Mouse (Mus musculus): Measurements from ENCODE around the gene Arid4b. TPM values are rescaled to one million over a fixed set of nuclear protein-coding genes. Genes with fewer than 3 reads are reported as not detected.

The Arid4b gene
- total RNA-seq, 1 experiment from 2014 or later = 65.1 TPM

DNA sequence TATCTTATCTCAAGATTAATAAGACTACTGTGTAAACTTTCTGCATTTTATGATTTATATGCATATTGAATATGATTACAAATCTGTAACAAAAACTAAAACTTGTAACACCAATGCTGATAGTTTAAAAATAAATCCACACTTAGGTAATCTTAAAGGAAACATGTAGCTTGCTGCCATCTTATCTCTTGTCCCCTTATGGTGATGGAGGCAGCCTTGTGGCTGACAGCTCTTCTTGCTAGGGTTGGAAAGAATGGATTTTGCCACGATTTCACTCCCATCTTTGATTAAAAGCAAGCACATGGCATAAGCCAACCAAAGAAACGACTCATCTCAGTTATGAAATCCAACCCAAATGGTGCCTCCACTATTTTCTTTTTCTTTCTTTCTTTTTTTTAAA lies 18.5 kb upstream of the Arid4b start:
- ATAC-seq (replicated peaks in 1 of 2; ENCODE audit: insufficient read depth in 1 of 2, low FRiP score in 2 of 2, low TSS enrichment in 1 of 2, low read depth in 1 of 2, poor library complexity in 2 of 2, severe bottlenecking in 2 of 2) = no peak

GRCm38 (mm10) chr13:14049878-14050277 lies 13.2 kb upstream of the Arid4b start:
- no peak for ATAC-seq (replicated peaks in 1 of 2; ENCODE audit: insufficient read depth in 1 of 2, low FRiP score in 2 of 2, low TSS enrichment in 1 of 2, low read depth in 1 of 2, poor library complexity in 2 of 2, severe bottlenecking in 2 of 2)

- no peak for ATAC-seq (replicated peaks in 1 of 2; ENCODE audit: insufficient read depth in 1 of 2, low FRiP score in 2 of 2, low TSS enrichment in 1 of 2, low read depth in 1 of 2, poor library complexity in 2 of 2, severe bottlenecking in 2 of 2)
These were observed 6.2 kb upstream of the Arid4b start for GRCm38 (mm10) chr13:14056801-14057200.

DNA sequence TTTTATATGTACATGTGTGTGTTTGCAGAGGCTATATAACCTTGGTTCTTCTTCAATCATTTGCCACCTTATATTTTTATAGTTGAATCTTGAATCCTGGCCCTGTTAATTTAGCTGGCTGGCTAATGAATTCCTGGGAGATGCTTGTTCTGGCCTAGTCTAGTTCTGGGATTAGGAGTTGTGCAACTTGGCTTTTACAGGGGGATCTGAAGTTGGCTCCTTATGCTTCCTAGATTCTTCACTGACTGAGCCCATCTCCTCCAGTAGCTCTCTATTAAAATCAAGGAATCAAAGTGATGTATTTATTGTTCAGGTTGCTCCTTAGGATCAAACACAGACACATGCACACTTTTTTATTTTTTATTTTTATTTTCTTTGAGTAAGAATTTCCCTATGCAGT lies 3.5 kb upstream of the Arid4b start:
- no peak for ATAC-seq (replicated peaks in 1 of 2; ENCODE audit: insufficient read depth in 1 of 2, low FRiP score in 2 of 2, low TSS enrichment in 1 of 2, low read depth in 1 of 2, poor library complexity in 2 of 2, severe bottlenecking in 2 of 2)

- ATAC-seq (replicated peaks in 1 of 2; ENCODE audit: insufficient read depth in 1 of 2, low FRiP score in 2 of 2, low TSS enrichment in 1 of 2, low read depth in 1 of 2, poor library complexity in 2 of 2, severe bottlenecking in 2 of 2) = no peak
These were observed 621 bp upstream of the Arid4b start for GRCm38 (mm10) chr13:14062209-14063012.

DNA sequence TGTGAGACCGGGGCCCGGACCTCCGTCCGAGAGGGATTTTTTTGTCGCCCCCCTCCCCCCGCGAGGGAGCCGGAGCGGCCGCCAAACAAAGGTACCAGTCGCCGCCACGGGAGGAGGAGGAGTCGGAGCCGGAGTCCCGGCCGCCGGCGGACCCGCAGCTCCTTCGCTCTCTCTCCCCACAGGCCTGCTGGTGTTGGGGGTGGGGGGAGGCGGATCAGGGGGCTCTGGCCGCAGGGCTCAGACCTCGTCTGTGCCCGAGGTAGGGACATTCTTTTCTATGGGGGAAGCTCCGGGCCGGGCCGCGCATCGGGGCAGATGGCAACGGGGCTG lies 875 bp downstream of the Arid4b start:
- peak in 1 of 2 experiments; percentile 29; a peak in 1 of 4 replicates for ATAC-seq (replicated peaks in 1 of 2; ENCODE audit: insufficient read depth in 1 of 2, low FRiP score in 2 of 2, low TSS enrichment in 1 of 2, low read depth in 1 of 2, poor library complexity in 2 of 2, severe bottlenecking in 2 of 2)

DNA sequence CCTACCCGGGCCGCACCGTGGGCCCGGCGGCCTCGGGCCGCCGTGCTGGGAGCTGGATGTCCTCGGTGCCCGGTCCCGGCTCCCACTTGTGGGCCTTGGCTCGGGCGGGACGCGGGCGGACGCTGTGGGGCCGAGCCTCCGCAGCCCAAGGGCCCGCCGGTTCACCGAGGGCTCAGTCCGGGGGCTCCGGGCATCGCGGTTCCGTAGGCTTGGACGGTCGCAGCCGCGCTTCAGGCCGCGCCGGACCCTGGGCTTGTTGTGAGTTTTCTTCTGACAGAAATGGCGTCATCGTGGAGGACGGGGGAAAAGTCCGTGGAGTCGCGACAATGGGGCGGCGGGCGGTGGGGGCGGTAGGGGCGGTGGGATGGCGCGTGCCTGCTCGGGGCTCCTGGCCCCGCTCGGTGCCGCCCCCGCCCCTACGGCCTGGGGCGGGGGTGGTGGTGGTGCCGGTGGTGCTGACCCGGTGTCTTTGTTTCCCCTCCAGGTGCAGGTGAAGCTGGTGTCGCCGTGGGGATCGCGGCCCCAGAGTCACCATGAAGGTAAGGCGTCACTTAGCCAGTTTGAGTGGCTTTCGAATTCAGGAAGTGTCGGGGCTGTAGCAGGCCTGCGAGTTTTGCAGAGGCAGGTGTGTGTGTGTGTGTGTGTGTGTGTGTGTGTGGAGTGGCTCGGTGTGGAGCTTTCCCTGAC lies 1.5 kb downstream of the Arid4b start:
- ATAC-seq (replicated peaks in 1 of 2; ENCODE audit: insufficient read depth in 1 of 2, low FRiP score in 2 of 2, low TSS enrichment in 1 of 2, low read depth in 1 of 2, poor library complexity in 2 of 2, severe bottlenecking in 2 of 2) = peak in 1 of 2 experiments; percentile 18; a peak in 1 of 4 replicates

- no peak for ATAC-seq (replicated peaks in 1 of 2; ENCODE audit: insufficient read depth in 1 of 2, low FRiP score in 2 of 2, low TSS enrichment in 1 of 2, low read depth in 1 of 2, poor library complexity in 2 of 2, severe bottlenecking in 2 of 2)
These were observed 2.0 kb downstream of the Arid4b start for GRCm38 (mm10) chr13:14065028-14065380.

- no peak for ATAC-seq (replicated peaks in 1 of 2; ENCODE audit: insufficient read depth in 1 of 2, low FRiP score in 2 of 2, low TSS enrichment in 1 of 2, low read depth in 1 of 2, poor library complexity in 2 of 2, severe bottlenecking in 2 of 2)
These were observed 2.7 kb downstream of the Arid4b start for GRCm38 (mm10) chr13:14065701-14066100.

- no peak for ATAC-seq (replicated peaks in 1 of 2; ENCODE audit: insufficient read depth in 1 of 2, low FRiP score in 2 of 2, low TSS enrichment in 1 of 2, low read depth in 1 of 2, poor library complexity in 2 of 2, severe bottlenecking in 2 of 2)
These were observed 5.0 kb downstream of the Arid4b start for GRCm38 (mm10) chr13:14068035-14068434.

GRCm38 (mm10) chr13:14069291-14069690 lies 6.3 kb downstream of the Arid4b start:
- ATAC-seq (replicated peaks in 1 of 2; ENCODE audit: insufficient read depth in 1 of 2, low FRiP score in 2 of 2, low TSS enrichment in 1 of 2, low read depth in 1 of 2, poor library complexity in 2 of 2, severe bottlenecking in 2 of 2) = no peak

DNA sequence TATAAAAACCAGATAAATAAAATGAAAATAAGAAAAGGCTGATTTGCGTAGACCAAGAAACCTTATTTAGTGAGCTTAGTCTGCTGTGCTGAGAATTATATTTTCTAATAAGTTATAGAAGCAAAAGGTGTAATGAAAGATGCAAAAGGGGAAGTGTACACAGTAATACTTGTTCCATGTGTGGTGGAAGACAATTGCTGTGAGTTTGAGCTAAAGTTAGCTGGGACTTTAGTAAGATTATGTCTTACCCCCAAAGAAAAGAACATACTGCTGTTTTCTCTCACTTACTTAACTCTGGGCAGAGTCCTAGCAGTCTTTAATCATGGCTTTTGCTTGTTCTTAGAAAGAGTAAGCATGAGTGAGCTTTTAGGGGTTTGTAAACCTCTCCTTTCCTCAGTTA lies 11.3 kb downstream of the Arid4b start:
- peak; percentile 33 to 59; a peak in 3 of 4 replicates for ATAC-seq (replicated peaks in 1 of 2; ENCODE audit: insufficient read depth in 1 of 2, low FRiP score in 2 of 2, low TSS enrichment in 1 of 2, low read depth in 1 of 2, poor library complexity in 2 of 2, severe bottlenecking in 2 of 2)

DNA sequence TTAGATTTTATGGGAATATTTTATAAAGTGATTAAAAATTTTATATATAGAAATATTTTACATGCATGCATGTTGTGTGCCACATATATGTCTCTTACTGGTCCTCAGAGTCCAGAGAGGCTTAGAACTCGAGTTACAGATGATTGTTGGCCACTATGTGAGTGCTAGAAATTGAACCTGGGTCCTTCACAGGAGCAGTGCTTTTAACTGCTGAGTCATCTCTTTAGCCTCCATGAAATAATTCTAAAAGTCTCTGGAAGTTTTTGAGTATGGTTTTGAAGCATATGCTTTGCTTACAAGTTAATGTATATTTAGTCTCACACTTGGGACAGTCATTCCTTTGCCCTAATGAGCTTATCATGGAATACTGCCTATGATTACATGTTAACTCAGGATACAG lies 12.3 kb downstream of the Arid4b start:
- ATAC-seq (replicated peaks in 1 of 2; ENCODE audit: insufficient read depth in 1 of 2, low FRiP score in 2 of 2, low TSS enrichment in 1 of 2, low read depth in 1 of 2, poor library complexity in 2 of 2, severe bottlenecking in 2 of 2) = no peak

GRCm38 (mm10) chr13:14088669-14089068 lies 25.6 kb downstream of the Arid4b start:
- ATAC-seq (replicated peaks in 1 of 2; ENCODE audit: insufficient read depth in 1 of 2, low FRiP score in 2 of 2, low TSS enrichment in 1 of 2, low read depth in 1 of 2, poor library complexity in 2 of 2, severe bottlenecking in 2 of 2) = no peak

GRCm38 (mm10) chr13:14103026-14103425 lies 40.0 kb downstream of the Arid4b start:
- ATAC-seq (replicated peaks in 1 of 2; ENCODE audit: insufficient read depth in 1 of 2, low FRiP score in 2 of 2, low TSS enrichment in 1 of 2, low read depth in 1 of 2, poor library complexity in 2 of 2, severe bottlenecking in 2 of 2) = no peak

DNA sequence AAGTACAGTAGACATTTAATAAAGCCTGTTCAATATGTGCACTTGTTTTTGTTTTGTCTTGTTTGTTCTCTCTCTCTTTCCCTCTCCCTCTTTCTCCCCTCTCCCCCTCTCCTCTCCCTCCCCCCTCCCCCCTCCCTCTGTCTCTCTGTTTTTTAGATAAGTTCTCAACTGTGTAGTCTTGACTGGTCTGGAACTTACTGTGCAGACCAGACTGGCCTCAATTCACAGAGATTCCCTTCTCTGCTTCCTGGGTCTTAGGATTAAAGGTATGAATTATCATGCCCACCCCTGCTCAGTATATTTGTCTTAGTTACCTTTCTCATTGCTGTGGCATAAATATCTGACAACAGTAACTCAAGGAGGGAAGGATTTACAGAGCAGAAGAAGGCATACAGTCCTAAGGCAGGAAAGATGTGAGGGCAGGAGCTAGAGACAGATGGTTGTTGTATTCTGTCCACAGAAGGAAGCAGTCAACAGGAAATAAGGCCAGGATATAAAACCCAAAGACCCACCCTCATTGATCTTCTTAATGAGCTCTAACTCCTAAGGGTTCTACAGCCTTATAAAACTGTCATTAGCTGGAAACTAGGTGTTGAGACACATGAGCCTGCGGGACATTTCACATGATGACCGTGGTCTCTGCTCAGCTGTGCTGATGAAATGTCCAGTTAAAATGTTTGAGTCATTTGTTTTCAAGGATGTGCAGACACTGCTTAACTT lies 47.3 kb downstream of the Arid4b start:
- ATAC-seq (replicated peaks in 1 of 2; ENCODE audit: insufficient read depth in 1 of 2, low FRiP score in 2 of 2, low TSS enrichment in 1 of 2, low read depth in 1 of 2, poor library complexity in 2 of 2, severe bottlenecking in 2 of 2) = no peak

GRCm38 (mm10) chr13:14111146-14111545 lies 48.1 kb downstream of the Arid4b start:
- no peak for ATAC-seq (replicated peaks in 1 of 2; ENCODE audit: insufficient read depth in 1 of 2, low FRiP score in 2 of 2, low TSS enrichment in 1 of 2, low read depth in 1 of 2, poor library complexity in 2 of 2, severe bottlenecking in 2 of 2)

Data from hematopoietic stem cell, adult 5-6 weeks (primary cell).